Mouse (Mus musculus) embryonic facial prominence, embryonic 14.5 days (tissue): ENCODE data around the gene Rtn4r. TPM values are rescaled to one million over a fixed set of nuclear protein-coding genes. Genes with fewer than 3 reads are reported as not detected.

Experiments used
- ATAC-seq: fragments of 200-750 bp; cut with Nextera tagmentation; 2 replicates; pipeline ENCODE4 v1.8.0; 2017; ENCODE audit warnings: low read depth, moderate number of reproducible peaks, moderate TSS enrichment
- DNase-seq: peaks from one replicate; pipeline ENCODE4 v3.0.0-alpha.2; 2015; ENCODE audit warnings: low spot score
- H3K27ac ChIP-seq: fragments of 300-500 bp; sonication (generic); replicated peaks from 2 replicates; pipeline ENCODE4 v1.5.1; 2014; ENCODE audit warnings: low read depth, mild to moderate bottlenecking, low read length, moderate library complexity
- H3K27me3 ChIP-seq: fragments of 300-500 bp; sonication (generic); replicated peaks from 2 replicates; pipeline ENCODE4 v1.6.1; 2014; ENCODE audit warnings: low read length; ENCODE audit not compliant: control insufficient read depth, insufficient read depth
- H3K36me3 ChIP-seq: fragments of 300-500 bp; sonication (generic); 2 replicates; pipeline ENCODE4 v1.6.1; 2014; ENCODE audit warnings: low read length, mixed read lengths; ENCODE audit not compliant: control insufficient read depth, insufficient read depth
- H3K4me1 ChIP-seq: fragments of 300-500 bp; sonication (generic); 2 replicates; pipeline ENCODE4 v1.6.1; 2014; ENCODE audit warnings: antibody characterized with exemption, low read length; ENCODE audit not compliant: control insufficient read depth, insufficient read depth
- H3K4me2 ChIP-seq: fragments of 300-500 bp; sonication (generic); 2 replicates; pipeline ENCODE4 v1.6.1; 2014; ENCODE audit warnings: low read depth, mild to moderate bottlenecking, low read length, moderate library complexity, mixed read lengths
- H3K4me3 ChIP-seq: fragments of 300-500 bp; sonication (generic); 2 replicates; pipeline ENCODE4 v1.5.1; 2014; ENCODE audit warnings: low read depth, mild to moderate bottlenecking, low read length
- H3K9ac ChIP-seq: fragments of 300-500 bp; sonication (generic); 2 replicates; pipeline ENCODE4 v1.6.1; 2014; ENCODE audit warnings: low read depth, mild to moderate bottlenecking, low read length, moderate library complexity, mixed read lengths
- H3K9me3 ChIP-seq: fragments of 300-500 bp; sonication (generic); 2 replicates; pipeline ENCODE4 v1.6.1; 2016; ENCODE audit warnings: low read length; ENCODE audit not compliant: control insufficient read depth
- WGBS: fragments of 180-500 bp; shearing (Covaris S2); extraction: QIAGEN DNeasy Blood & Tissue Kit; methylation state at CpG from one replicate; pipeline ENCODE4 v1.1.7; 2014; 5-methylcytosine and 5-hydroxymethylcytosine counted together
- polyA plus RNA-seq: library from polyadenylated mRNA; unstranded; fragments of >200 nt; fragmentation: Nextera tagmentation; extraction: Ambion mirVana; gene quantifications from 2 replicates; pipeline ENCODE4 v1.2.1, GENCODE M21; 2014

The Rtn4r gene
- polyA plus RNA-seq, 1 experiment from 2014 or later: 4.3 TPM

DNA sequence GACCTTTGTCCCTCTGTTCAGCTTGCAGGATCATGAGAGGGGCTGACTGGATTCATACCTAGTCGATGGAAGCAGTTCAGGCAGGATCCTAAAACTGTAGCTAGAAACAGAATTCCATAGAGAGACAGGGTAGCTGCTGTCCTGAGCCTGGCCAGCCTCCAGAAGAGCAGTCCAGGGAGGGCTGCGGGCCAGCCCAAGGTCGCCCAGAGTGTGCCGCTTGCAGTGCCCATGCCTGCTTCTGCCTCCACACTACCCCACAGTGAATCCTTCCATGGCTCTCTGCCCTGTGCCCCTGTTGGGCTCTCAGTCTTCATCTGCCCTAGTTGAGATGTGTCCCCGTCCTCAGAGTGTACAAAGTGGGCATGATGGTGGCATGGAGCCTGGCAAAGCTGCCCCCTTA is 7.8 kb downstream of the Rtn4r start:
- Histone ChIP-seq H3K4me2 (no peak overlapping the region), H3K9ac (no peak overlapping the region), H3K27ac (no peak overlapping the region), H3K27me3 (no peaks in the 10 kb centered on the region), H3K4me3 (no peak overlapping the region), H3K36me3 (no peaks in the 10 kb centered on the region), H3K9me3 (no peaks in the 10 kb centered on the region), H3K4me1 (peaks cover 6% of the 10 kb centered on the region; the same call in 1 of the 2 replicates)
- no peak for ATAC-seq
- no peak for DNase-seq
- whole genome bisulfite sequencing: 78% methylated on average over 5 of the region's 5 CpGs

DNA sequence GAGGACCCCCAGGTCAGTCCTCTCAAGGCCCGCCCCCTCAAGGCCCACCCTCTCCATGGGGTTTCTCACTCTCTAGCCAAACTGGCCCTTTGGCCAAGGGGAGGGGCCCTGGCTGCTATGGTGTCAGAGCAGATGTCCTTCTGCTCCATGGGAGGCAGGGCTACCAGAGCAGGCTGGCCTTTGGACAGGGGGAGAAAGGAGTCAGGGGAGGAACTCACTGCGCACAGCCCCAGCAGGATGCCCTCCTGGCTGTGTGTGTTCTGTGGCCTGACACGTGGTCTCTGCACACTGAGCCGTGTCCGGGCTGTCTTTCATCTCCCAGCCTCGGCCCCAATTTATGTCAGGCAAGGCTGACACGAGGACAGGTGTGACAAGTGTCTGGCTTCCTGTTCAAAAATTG is 8.6 kb downstream of the Rtn4r start:
- Histone ChIP-seq H3K4me1 (no peaks in the 10 kb centered on the region), H3K9me3 (no peaks in the 10 kb centered on the region), H3K27me3 (no peaks in the 10 kb centered on the region), H3K27ac (no peak overlapping the region), H3K36me3 (no peaks in the 10 kb centered on the region), H3K9ac (no peak overlapping the region), H3K4me2 (no peak overlapping the region), H3K4me3 (no peak overlapping the region)
- ATAC-seq (no peak), DNase-seq (no peak)
- 63% methylated on average over 7 of the region's 7 CpGs for WGBS

DNA sequence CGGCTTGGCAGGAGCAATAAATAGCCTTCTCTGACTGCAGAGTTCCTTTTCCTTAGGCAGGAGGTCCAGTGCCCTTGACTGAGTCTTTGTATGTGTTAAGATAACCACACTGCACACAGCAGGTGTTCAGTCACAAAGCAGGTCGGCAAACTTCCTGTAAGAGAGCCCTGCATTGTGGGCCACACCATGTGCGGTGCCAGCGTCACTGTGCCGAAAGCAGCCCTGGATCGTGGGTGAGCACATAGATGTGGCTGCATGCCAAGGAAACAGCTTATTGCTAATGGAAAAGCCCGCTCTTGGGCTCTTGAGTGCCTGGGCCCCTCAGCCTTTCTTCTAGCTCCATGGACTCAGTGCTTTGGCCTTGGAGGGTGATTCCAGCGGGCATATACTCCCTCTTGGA is 16.8 kb downstream of the Rtn4r start:
- ATAC-seq (peak; percentile 64), DNase-seq (peak; percentile 64)
- Histone ChIP-seq H3K4me3 (no peak overlapping the region), H3K9me3 (no peaks in the 10 kb centered on the region), H3K4me1 (peaks cover 13% of the 10 kb centered on the region), H3K4me2 (no peak overlapping the region), H3K27me3 (no peaks in the 10 kb centered on the region), H3K27ac (no peak overlapping the region), H3K9ac (no peak overlapping the region), H3K36me3 (no peaks in the 10 kb centered on the region)
- 65% methylated on average over 8 of the region's 8 CpGs for whole genome bisulfite sequencing

DNA sequence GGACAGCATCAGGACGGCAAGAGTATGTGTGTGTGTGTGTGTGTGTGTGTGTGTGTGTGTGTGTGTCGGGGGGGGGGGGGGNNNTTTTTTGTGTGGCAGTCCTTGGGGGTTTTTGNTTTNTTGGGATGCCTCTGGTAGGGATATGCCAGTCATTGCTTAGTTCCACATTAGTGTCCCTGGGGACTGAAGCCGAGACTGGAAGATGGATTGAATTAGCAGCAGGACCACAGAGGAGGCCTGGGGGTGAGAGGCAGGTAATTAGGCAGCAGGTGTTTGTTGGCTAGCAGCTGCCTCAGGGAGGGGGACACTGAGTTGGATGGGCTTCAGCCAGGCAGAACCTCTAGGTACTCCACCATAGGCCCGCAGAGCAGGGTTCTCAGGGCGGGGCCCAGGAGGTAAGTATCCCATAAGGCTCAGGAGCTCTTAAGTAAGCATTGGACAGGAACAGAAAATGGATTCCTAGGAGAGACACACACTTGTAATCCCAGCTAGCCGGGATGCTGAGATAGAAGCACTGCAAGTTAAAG is 18.0 kb downstream of the Rtn4r start:
- 74% methylated on average over 5 of the region's 6 CpGs for WGBS
- Histone ChIP-seq H3K9me3 (no peaks in the 10 kb centered on the region), H3K9ac (no peak overlapping the region), H3K27me3 (no peaks in the 10 kb centered on the region), H3K36me3 (no peaks in the 10 kb centered on the region), H3K4me1 (peaks cover 17% of the 10 kb centered on the region), H3K4me2 (no peak overlapping the region), H3K4me3 (no peak overlapping the region), H3K27ac (no peak overlapping the region)
- DNase-seq (no peak), ATAC-seq (no peak)

DNA sequence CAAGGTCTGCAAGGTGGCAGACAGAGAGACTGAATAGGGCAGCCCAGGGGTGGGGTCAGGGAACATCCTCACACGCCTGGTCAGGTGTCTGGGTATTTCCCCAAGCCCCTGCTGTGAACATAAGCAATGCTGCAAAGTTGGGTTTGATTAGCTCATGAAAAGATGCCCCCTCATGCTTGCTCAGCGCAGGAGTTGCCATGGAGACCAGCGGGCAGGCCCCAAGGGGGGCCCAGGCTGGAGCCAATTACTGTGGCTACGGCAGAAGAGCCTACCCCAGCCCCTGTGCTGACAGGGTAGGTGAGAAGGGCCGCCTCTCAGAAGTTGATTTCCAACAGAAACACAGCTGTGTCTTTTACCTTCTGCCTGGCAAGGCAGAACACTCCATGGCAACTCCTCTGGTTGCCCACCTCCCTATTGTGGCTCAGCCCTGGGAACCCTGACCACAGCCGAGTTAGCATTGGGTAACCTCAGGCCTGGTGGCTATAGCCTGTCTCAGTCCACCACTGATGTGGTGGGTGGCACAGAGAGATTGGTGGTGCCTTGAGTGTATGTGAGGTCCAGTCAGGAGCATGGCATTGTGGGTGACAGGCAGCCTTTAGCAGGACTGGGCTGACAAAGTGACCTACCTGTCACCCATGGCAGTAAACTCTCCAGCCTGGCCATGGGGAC is 20.9 kb downstream of the Rtn4r start:
- no peak overlapping the region for H3K27ac ChIP-seq
- peak overlapping the region; percentile 20; the same call in 1 of the 2 replicates for H3K9ac ChIP-seq
- H3K4me1 ChIP-seq: peaks cover 17% of the 10 kb centered on the region
- H3K27me3 ChIP-seq: no peaks in the 10 kb centered on the region
- WGBS: 15% methylated on average over 6 of the region's 6 CpGs
- no peaks in the 10 kb centered on the region for H3K36me3 ChIP-seq
- no peaks in the 10 kb centered on the region for H3K9me3 ChIP-seq
- ATAC-seq (peak; percentile 69; the same call in 1 of the 2 replicates), DNase-seq (peak; percentile 52)
- H3K4me2 ChIP-seq: no peak overlapping the region
- no peak overlapping the region for H3K4me3 ChIP-seq

DNA sequence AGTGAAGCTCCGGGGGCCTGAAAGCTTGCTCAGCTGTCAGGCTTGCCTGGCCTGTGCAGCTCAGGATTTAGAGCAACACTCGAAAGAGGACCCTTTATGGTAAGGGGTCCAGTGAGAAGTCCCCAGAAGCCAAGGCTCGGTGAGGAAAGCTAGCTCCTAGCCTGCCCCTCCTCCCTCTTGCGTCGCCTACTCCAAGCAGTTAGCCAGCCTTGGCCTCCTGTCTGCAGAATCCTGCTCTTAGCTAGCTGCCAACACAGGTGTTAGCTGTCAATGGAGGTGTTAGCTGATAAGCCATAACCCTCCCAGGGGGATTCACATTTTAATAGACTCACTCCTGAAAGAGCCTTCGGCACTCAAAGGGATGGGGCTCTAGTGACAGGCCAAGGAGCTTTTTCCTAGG is 21.8 kb downstream of the Rtn4r start:
- WGBS: 56% methylated on average over 4 of the region's 6 CpGs
- Histone ChIP-seq H3K27ac (no peak overlapping the region), H3K9ac (no peak overlapping the region), H3K27me3 (no peaks in the 10 kb centered on the region), H3K4me3 (no peak overlapping the region), H3K9me3 (no peaks in the 10 kb centered on the region), H3K4me2 (no peak overlapping the region), H3K4me1 (peaks cover 20% of the 10 kb centered on the region), H3K36me3 (no peaks in the 10 kb centered on the region)
- no peak for DNase-seq
- no peak for ATAC-seq

DNA sequence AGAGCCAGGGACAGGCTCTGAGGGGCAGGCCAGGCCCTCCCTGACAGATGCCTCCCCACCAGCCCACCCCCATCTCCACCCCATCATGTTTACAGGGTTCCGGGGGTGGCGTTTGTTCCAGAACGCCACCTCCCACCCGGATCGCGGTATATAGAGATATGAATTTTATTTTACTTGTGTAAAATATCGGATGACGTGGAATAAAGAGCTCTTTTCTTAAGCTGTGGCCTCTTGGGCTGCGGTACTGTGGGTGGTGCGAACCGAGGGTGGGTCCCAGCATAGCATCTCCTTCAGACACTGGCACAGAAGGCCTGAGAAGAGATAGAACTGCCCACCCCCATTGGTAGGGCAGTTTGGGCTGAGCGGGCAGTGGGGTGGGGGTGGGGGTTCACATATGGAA is 24.7 kb downstream of the Rtn4r start:
- H3K4me1 ChIP-seq: peaks cover 32% of the 10 kb centered on the region
- no peak overlapping the region for H3K27ac ChIP-seq
- WGBS: 90% methylated on average over 12 of the region's 12 CpGs
- no peaks in the 10 kb centered on the region for H3K27me3 ChIP-seq
- DNase-seq (no peak), ATAC-seq (no peak)
- H3K9ac ChIP-seq: no peak overlapping the region
- no peak overlapping the region for H3K4me2 ChIP-seq
- no peaks in the 10 kb centered on the region for H3K9me3 ChIP-seq
- no peaks in the 10 kb centered on the region for H3K36me3 ChIP-seq
- no peak overlapping the region for H3K4me3 ChIP-seq

DNA sequence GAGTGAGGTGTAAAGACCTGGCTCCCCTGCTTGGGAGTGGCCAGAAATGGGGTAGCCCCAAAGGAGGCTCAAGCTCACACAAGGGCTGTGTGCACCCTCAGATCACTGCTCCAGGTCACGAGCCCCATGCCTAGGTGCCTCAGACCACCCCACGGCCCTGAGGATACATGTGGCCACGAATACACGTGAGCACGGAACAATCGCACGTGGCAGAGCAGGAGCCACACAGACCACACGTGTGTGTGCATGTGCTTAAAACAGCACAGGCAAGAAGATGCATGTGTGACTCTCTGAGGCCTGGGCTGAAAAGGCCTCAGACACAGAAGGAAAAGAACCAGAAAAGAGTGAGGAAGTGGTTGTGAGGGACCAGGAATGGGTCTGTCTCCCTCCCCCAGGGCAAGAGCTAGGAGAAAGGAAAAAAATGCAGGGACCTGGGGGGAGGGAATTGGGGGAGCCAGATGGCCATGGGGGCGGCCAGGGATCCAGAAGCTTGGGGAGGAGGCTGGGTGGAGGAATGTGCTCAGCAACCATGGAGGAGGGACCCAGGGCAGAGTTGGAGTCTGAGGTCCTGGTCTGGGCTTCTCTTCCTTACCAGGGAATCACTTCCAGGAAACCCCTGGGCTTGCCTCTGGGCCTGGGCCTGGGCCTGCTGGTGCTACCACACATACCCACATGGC is 25.5 kb downstream of the Rtn4r start:
- no peak for DNase-seq
- no peaks in the 10 kb centered on the region for H3K9me3 ChIP-seq
- no peak overlapping the region for H3K4me3 ChIP-seq
- H3K36me3 ChIP-seq: no peaks in the 10 kb centered on the region
- no peak for ATAC-seq
- WGBS: 83% methylated on average over 9 of the region's 9 CpGs
- H3K27ac ChIP-seq: no peak overlapping the region
- H3K4me2 ChIP-seq: no peak overlapping the region
- H3K4me1 ChIP-seq: peaks cover 32% of the 10 kb centered on the region
- no peaks in the 10 kb centered on the region for H3K27me3 ChIP-seq
- no peak overlapping the region for H3K9ac ChIP-seq
